Mouse (Mus musculus): ENCODE results near the gene Pcsk1n. TPM values are rescaled to one million over a fixed set of nuclear protein-coding genes. Genes with fewer than 3 reads are reported as not detected.

The Pcsk1n gene
- total RNA-seq, 2 experiments from 2014 or later, result not detected

GRCm38 (mm10) chrX:7937667-7938066, 18.0 kb downstream of the Pcsk1n start:
- 0 out of 2 replicates have a peak, but pooled peaks have one; percentile 60 for ATAC-seq (replicated peaks; ENCODE audit: low FRiP score, poor library complexity, severe bottlenecking)

GRCm38 (mm10) chrX:7945618-7946017, 26.0 kb downstream of the Pcsk1n start:
- no peak for ATAC-seq (replicated peaks; ENCODE audit: low FRiP score, poor library complexity, severe bottlenecking)

DNA sequence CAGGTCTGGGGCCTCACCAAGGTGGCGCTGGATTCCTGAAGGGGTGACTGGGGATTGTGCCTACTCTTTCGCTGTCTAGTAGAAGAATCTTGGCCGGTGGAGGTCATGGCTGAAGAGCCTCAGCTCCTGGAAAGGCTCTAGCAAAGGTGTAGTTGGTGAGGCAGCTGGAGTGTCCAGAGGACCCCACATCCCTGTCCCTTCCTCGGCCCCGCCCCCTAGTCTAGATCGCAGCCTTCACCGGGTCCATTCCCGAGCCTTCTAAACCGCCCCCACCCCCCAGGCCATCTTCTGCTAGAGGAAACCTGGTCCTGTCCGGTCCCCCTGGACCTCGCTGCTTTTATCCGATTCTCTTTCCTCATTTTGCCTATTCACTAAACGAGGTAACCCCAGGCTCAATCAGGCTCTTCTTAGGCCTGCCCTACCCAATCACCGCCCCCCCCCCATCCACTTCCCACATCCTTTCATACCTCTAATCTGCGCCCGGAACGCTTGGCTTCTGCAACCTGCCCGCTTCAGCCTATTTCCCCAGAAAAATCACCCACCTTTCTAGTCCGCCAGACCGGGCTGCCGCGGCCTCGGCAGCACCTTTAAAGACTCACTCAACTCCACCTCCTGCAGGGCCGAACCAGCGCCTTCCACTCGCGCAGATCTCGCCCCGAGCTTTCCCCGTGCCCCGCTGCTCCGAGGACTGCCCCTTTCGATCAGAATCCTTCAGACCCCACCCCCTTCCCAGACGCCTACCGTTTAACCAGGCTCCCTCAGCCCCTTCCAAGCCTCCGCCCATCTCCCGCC, 27.7 kb downstream of the Pcsk1n start, which contains the start of gene Hdac6:
TSS of gene Hdac6 (minus strand) at position 782 of the 792 bp plus-strand sequence.
- no peak for ATAC-seq (replicated peaks; ENCODE audit: low FRiP score, poor library complexity, severe bottlenecking)

- ATAC-seq (replicated peaks; ENCODE audit: low FRiP score, poor library complexity, severe bottlenecking), result peak; percentile 99
These were observed 28.4 kb downstream of the Pcsk1n start for GRCm38 (mm10) chrX:7947900-7948492.

- ATAC-seq (replicated peaks; ENCODE audit: low FRiP score, poor library complexity, severe bottlenecking), result no peak
These were observed 30.5 kb downstream of the Pcsk1n start for GRCm38 (mm10) chrX:7950091-7950490.

DNA sequence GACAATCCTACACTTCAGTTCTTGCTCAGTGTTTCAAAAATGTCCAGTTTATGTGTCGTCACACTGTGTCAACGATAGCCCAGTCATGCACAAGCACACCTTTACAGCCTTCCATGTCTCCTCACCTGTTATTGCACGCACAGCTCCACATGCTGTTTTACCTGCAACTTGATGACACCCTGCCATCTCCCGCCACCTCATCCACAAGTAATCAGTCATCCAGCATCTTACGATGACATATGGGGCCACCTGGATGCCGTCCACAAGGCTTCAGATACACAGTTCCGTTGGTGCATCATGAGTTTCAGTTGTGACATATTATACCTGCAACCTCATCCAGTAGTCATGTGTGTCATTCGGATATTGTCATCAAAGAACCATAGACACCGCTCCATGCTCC, 39.2 kb downstream of the Pcsk1n start:
- ATAC-seq (replicated peaks; ENCODE audit: low FRiP score, poor library complexity, severe bottlenecking), result no peak

DNA sequence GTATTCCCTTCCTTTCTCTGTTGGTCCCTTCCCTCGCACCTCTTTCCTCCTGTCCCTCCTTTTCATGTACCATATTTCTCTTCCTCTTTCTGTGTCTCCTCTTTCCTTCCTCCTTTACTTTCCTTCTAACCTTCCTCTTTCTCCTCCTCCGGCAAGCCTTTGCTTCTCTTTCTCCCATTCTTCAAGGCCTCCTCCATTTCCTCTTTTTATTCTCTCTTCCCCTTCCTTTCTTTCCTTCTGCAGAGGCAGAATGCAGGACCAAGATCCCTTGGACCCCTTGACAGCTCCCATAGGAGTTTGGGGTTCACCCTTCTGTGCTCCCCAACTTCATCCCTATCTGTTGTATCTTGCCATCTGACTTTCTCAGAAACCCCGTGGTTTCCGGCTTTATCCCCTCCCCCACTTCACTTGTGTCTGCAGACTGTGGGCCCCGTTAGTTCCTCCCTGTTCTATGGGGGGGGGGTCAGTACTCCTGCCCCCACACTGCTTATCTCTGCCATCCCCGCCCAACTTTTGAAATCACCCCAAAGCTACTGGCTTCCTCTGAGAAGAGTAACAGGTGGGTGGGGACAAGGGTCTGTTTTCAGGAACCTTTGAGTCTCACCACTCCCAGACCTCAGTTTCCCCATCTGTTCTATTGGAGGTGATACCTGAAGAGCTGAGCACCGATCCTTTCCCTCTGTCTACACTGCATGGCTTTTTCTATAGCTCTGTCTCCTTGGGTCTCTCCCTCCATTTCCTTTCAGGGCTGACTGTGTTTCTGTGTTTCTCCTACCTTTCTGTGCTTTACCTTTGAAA, 44.4 kb downstream of the Pcsk1n start:
- no peak for ATAC-seq (replicated peaks; ENCODE audit: low FRiP score, poor library complexity, severe bottlenecking)

- no peak for ATAC-seq (replicated peaks; ENCODE audit: low FRiP score, poor library complexity, severe bottlenecking)
These were observed 46.5 kb downstream of the Pcsk1n start for GRCm38 (mm10) chrX:7966161-7966560.

DNA sequence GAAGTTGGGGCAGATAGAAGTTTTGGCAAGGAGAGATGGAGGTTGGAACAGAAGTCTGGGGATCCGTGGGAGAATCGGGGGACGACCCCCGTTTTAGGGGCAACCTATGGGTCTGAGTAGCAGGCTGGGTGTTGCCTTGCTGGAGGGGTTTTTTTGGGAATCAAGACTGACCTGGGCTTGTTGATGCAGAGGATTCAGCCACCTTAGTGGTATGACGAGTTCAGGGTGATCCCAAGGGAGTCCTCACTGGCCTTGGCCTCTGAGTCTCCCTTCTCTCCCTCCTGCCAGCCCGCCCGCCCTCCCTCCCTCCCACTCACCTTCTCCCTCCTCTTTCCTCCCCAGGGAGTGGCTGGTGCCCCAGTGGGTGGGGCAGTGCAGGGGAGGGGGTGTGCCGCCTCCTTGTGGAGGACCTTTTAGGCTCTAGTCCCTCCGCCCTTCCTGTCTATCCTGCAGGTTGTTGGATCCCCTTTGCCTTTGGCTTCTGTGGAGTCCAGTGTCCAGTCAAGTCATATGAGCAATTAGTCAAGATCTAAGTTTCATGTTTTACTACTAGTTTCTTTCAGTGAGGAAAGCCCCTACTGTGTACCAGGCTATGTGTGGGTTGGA, 48.1 kb downstream of the Pcsk1n start:
- ATAC-seq (replicated peaks; ENCODE audit: low FRiP score, poor library complexity, severe bottlenecking), result peak; percentile 67

DNA sequence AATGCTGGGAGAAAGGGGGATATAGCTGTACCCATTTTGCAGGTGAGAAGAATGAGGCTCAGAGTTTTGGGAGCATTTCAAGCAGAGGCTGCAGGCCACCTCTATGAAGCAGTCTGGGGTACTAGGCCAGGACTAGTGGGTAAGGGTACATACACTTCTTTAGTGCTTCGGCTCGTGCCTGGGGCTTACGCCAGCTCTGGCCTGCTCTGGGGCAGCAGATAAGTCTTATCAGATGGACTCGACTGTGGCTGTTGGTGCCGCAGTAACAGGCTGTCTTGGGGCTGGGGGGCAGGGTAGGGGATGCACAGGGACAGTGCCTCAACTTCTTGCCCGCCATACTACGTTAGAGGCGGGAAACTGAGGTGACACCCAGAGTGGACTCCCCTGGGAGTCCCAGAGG, 48.6 kb downstream of the Pcsk1n start:
- peak; percentile 43 for ATAC-seq (replicated peaks; ENCODE audit: low FRiP score, poor library complexity, severe bottlenecking)

- no peak for ATAC-seq (replicated peaks; ENCODE audit: low FRiP score, poor library complexity, severe bottlenecking)
These were observed 49.3 kb downstream of the Pcsk1n start for GRCm38 (mm10) chrX:7968899-7969298.

GRCm38 (mm10) chrX:7971292-7971691, 51.7 kb downstream of the Pcsk1n start:
- ATAC-seq (replicated peaks; ENCODE audit: low FRiP score, poor library complexity, severe bottlenecking), result peak; percentile 91

Other genes with a start within 250 kb of the Pcsk1n start
- gene Plp2, start 248.4 kb upstream of the Pcsk1n start, total RNA-seq (2015; ENCODE audit: low replicate concordance), result 137 and 180 TPM in 2 replicates
- gene Plp2, start 248.4 kb upstream of the Pcsk1n start, total RNA-seq (2017; ENCODE audit: low replicate concordance), result 26.9 and 37.0 TPM in 2 replicates
- not detected in 2 replicates for gene Magix, start 238.6 kb upstream of the Pcsk1n start, total RNA-seq (2015; ENCODE audit: low replicate concordance)
- 0.09 TPM in 1 of 2 replicates, not detected in the other for gene Magix, start 238.6 kb upstream of the Pcsk1n start, total RNA-seq (2017; ENCODE audit: low replicate concordance)
- gene Gpkow, start 222.7 kb upstream of the Pcsk1n start, total RNA-seq (2015; ENCODE audit: low replicate concordance), result 7.9 and 13.4 TPM in 2 replicates
- gene Gpkow, start 222.7 kb upstream of the Pcsk1n start, total RNA-seq (2017; ENCODE audit: low replicate concordance), result 9.0 and 11.3 TPM in 2 replicates
- 139 and 161 TPM in 2 replicates for gene Wdr45, start 205.5 kb upstream of the Pcsk1n start, total RNA-seq (2015; ENCODE audit: low replicate concordance)
- gene Wdr45, start 205.5 kb upstream of the Pcsk1n start, total RNA-seq (2017; ENCODE audit: low replicate concordance), result 102 and 111 TPM in 2 replicates
- not detected in 2 replicates for gene Gm45208, start 197.6 kb upstream of the Pcsk1n start, total RNA-seq (2015; ENCODE audit: low replicate concordance)
- not detected in 2 replicates for gene Gm45208, start 197.6 kb upstream of the Pcsk1n start, total RNA-seq (2017; ENCODE audit: low replicate concordance)
- gene Praf2, start 191.4 kb upstream of the Pcsk1n start, total RNA-seq (2015; ENCODE audit: low replicate concordance), result 4.8 and 10.0 TPM in 2 replicates
- 1.5 and 2.8 TPM in 2 replicates for gene Praf2, start 191.4 kb upstream of the Pcsk1n start, total RNA-seq (2017; ENCODE audit: low replicate concordance)
- not detected in 2 replicates for gene Ccdc120, start 168.9 kb upstream of the Pcsk1n start, total RNA-seq (2015; ENCODE audit: low replicate concordance)
- 1.8 TPM in 1 of 2 replicates, not detected in the other for gene Ccdc120, start 168.9 kb upstream of the Pcsk1n start, total RNA-seq (2017; ENCODE audit: low replicate concordance)
- 16.1 and 20.2 TPM in 2 replicates for gene Tfe3, start 157.3 kb upstream of the Pcsk1n start, total RNA-seq (2015; ENCODE audit: low replicate concordance)
- gene Tfe3, start 157.3 kb upstream of the Pcsk1n start, total RNA-seq (2017; ENCODE audit: low replicate concordance), result 7.1 and 18.2 TPM in 2 replicates
- 146 and 177 TPM in 2 replicates for gene Gripap1, start 130.1 kb upstream of the Pcsk1n start, total RNA-seq (2015; ENCODE audit: low replicate concordance)
- gene Gripap1, start 130.1 kb upstream of the Pcsk1n start, total RNA-seq (2017; ENCODE audit: low replicate concordance), result 200 and 207 TPM in 2 replicates
- gene Kcnd1, start 97.5 kb upstream of the Pcsk1n start, total RNA-seq (2015; ENCODE audit: low replicate concordance), result 4.8 and 5.4 TPM in 2 replicates
- gene Kcnd1, start 97.5 kb upstream of the Pcsk1n start, total RNA-seq (2017; ENCODE audit: low replicate concordance), result 3.6 and 4.5 TPM in 2 replicates
- 399 and 555 TPM in 2 replicates for gene Otud5, start 78.5 kb upstream of the Pcsk1n start, total RNA-seq (2015; ENCODE audit: low replicate concordance)
- 691 and 1,009 TPM in 2 replicates for gene Otud5, start 78.5 kb upstream of the Pcsk1n start, total RNA-seq (2017; ENCODE audit: low replicate concordance)
- gene Pim2, start 41.6 kb upstream of the Pcsk1n start, total RNA-seq (2015; ENCODE audit: low replicate concordance), result 41.9 and 42.8 TPM in 2 replicates
- gene Pim2, start 41.6 kb upstream of the Pcsk1n start, total RNA-seq (2017; ENCODE audit: low replicate concordance), result 30.4 and 31.3 TPM in 2 replicates
- 1.5 and 3.1 TPM in 2 replicates for gene Slc35a2, start 35.8 kb upstream of the Pcsk1n start, total RNA-seq (2015; ENCODE audit: low replicate concordance)
- gene Slc35a2, start 35.8 kb upstream of the Pcsk1n start, total RNA-seq (2017; ENCODE audit: low replicate concordance), result 10.0 and 10.9 TPM in 2 replicates
- gene Pqbp1, start 20.6 kb upstream of the Pcsk1n start, total RNA-seq (2015; ENCODE audit: low replicate concordance), result 7.3 and 8.4 TPM in 2 replicates
- 39.3 and 41.1 TPM in 2 replicates for gene Pqbp1, start 20.6 kb upstream of the Pcsk1n start, total RNA-seq (2017; ENCODE audit: low replicate concordance)
- gene Timm17b, start 20.5 kb upstream of the Pcsk1n start, total RNA-seq (2015; ENCODE audit: low replicate concordance), result 20.2 and 52.2 TPM in 2 replicates
- gene Timm17b, start 20.5 kb upstream of the Pcsk1n start, total RNA-seq (2017; ENCODE audit: low replicate concordance), result 8.9 and 33.2 TPM in 2 replicates
- not detected in 2 replicates for gene Gm10491, start 12.0 kb upstream of the Pcsk1n start, total RNA-seq (2015; ENCODE audit: low replicate concordance)
- not detected in 2 replicates for gene Gm10491, start 12.0 kb upstream of the Pcsk1n start, total RNA-seq (2017; ENCODE audit: low replicate concordance)
- gene Gm10490, start 10.3 kb upstream of the Pcsk1n start, total RNA-seq (2015; ENCODE audit: low replicate concordance), result not detected in 2 replicates
- not detected in 2 replicates for gene Gm10490, start 10.3 kb upstream of the Pcsk1n start, total RNA-seq (2017; ENCODE audit: low replicate concordance)
- gene Eras, start 8.8 kb downstream of the Pcsk1n start, total RNA-seq (2015; ENCODE audit: low replicate concordance), result not detected in 2 replicates
- not detected in 2 replicates for gene Eras, start 8.8 kb downstream of the Pcsk1n start, total RNA-seq (2017; ENCODE audit: low replicate concordance)
- gene Hdac6, start 28.1 kb downstream of the Pcsk1n start, total RNA-seq (2015; ENCODE audit: low replicate concordance), result 5.0 and 9.0 TPM in 2 replicates
- 2.4 and 6.8 TPM in 2 replicates for gene Hdac6, start 28.1 kb downstream of the Pcsk1n start, total RNA-seq (2017; ENCODE audit: low replicate concordance)
- 45.1 and 78.6 TPM in 2 replicates for gene Gata1, start 58.2 kb downstream of the Pcsk1n start, total RNA-seq (2015; ENCODE audit: low replicate concordance)
- 29.3 and 49.9 TPM in 2 replicates for gene Gata1, start 58.2 kb downstream of the Pcsk1n start, total RNA-seq (2017; ENCODE audit: low replicate concordance)
- not detected in 2 replicates for gene Glod5, start 98.7 kb downstream of the Pcsk1n start, total RNA-seq (2015; ENCODE audit: low replicate concordance)
- gene Glod5, start 98.7 kb downstream of the Pcsk1n start, total RNA-seq (2017; ENCODE audit: low replicate concordance), result not detected in 2 replicates
- 13.1 and 20.9 TPM in 2 replicates for gene Suv39h1, start 154.9 kb downstream of the Pcsk1n start, total RNA-seq (2015; ENCODE audit: low replicate concordance)
- 24.1 and 25.7 TPM in 2 replicates for gene Suv39h1, start 154.9 kb downstream of the Pcsk1n start, total RNA-seq (2017; ENCODE audit: low replicate concordance)
- gene Was, start 170.7 kb downstream of the Pcsk1n start, total RNA-seq (2015; ENCODE audit: low replicate concordance), result 24.4 and 27.2 TPM in 2 replicates
- gene Was, start 170.7 kb downstream of the Pcsk1n start, total RNA-seq (2017; ENCODE audit: low replicate concordance), result 19.1 and 27.3 TPM in 2 replicates
- 3.1 and 7.7 TPM in 2 replicates for gene Wdr13, start 213.1 kb downstream of the Pcsk1n start, total RNA-seq (2015; ENCODE audit: low replicate concordance)
- 7.9 and 15.5 TPM in 2 replicates for gene Wdr13, start 213.1 kb downstream of the Pcsk1n start, total RNA-seq (2017; ENCODE audit: low replicate concordance)
- gene Rbm3, start 226.1 kb downstream of the Pcsk1n start, total RNA-seq (2015; ENCODE audit: low replicate concordance), result 309 and 358 TPM in 2 replicates
- 298 and 314 TPM in 2 replicates for gene Rbm3, start 226.1 kb downstream of the Pcsk1n start, total RNA-seq (2017; ENCODE audit: low replicate concordance)

All from erythroblast, adult 5-6 weeks (primary cell).